Mouse (Mus musculus) CD4-positive helper T cell, adult 2 months (primary cell): ENCODE data around the gene Rps5.
"Not testable (repeated sequence)": the region's sequence is repeated elsewhere in the genome, so short reads cannot be mapped to it uniquely, and the experiment has no call there.

ENCODE experiments used
- DNase-seq: peaks from one replicate; pipeline ENCODE4 v3.0.0-alpha.2; 2012; ENCODE audit warnings: low read depth, missing footprints, low spot score

Rps5 gene

GRCm38 (mm10) chr7:12921705-12922465 is at the start of gene Rps5:
Rps5 (plus strand) TSS chr7:12922290.
- peak; percentile 99 for DNase-seq

DNA sequence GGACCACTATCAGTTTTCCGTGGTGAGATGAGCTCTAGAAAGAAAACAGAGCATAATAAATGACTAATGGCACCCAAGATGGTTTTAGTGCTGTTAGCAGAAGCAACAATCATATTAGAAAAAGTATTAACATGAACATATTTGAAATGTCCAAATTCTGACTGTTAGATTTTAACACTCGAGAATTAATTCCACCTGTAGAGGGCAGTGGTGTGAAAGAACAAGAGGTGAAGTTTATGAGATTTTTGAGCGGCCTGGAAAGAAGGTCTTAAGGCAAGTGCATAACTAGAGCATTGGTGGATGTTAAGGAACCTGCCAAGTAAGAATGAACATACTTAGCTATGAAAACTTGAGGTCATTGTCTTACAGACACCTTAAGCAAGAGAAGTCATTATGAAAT is 47.8 kb upstream of the Rps5 start:
- DNase-seq: peak; percentile 48

GRCm38 (mm10) chr7:12880036-12880435 is 42.1 kb upstream of the Rps5 start:
- DNase-seq: no peak

GRCm38 (mm10) chr7:12880497-12880896 is 41.6 kb upstream of the Rps5 start:
- DNase-seq: not testable (repeated sequence)

DNA sequence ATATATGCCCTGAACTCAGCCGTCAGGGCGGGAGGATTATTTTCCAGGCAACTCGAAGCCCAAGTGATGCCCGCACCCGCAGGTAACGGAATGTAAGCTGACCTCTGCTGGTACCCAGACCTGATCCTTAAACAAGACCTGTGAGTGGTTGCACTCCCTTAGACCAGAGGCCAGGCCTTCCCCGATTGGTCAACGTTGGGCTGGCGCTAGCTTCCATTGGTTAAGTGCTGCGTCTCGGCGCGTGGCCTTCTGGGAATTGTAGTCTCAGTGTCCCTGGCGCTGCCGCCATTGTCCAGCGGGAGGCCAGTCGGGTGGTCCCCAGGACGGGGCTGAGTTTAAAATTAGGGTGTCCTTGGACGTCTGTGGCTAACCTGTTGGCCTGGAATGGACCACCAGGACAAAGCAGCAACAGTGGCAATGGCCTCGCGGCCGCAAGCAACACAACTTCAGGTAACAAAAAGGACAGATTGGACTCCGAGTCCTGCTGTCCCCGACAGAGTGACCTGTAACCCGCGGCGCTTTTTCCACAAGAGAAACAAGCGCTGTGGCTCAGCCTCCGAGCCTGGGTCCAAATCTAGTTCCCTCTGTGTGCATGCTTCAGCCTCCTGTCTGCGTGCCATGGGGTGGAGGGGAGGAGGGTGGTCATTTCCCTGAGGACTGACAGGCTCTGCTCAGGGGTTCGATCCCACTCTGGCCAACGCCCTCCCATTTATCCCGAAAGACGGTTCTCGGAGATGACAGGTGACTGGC is 41.0 kb upstream of the Rps5 start, which contains the start of gene Zfp128:
TSS of gene Zfp128 (plus strand) at position 267 of the 750 bp plus-strand sequence.
- DNase-seq: peak; percentile 88

DNA sequence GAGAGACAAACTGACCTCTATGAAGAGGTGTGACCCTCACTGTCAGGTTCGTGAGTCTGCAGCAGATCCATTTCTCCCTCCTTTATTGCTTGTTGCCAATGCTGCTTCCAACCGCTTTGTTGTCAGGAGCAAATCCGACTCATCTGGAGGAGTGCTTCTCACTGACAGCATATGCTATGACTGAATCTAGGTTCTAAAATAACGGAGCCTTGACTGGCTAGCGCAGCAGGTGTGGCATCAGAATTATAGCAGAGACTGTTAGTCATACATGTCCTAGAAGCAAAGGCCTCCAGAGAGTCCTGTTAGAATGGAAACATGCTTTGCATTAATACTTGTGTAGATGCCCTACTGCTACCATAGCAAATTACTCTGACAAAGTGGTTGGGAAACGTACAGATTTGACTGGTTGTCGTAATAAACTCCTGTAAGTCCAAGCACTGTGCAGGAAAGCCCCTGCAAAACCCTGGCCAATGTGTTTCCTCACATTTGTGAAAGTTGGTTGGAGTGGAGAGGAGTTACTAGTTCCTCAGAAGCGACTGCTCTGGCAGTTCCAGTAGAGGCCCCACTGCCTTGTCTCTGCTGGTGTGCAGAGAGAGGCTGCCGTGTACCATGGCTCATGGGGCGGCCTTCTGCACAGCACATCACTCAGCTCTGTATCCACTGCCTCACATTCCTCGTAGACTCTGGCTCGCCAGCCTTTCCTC is 35.4 kb upstream of the Rps5 start:
- no peak for DNase-seq

GRCm38 (mm10) chr7:12887585-12887984 is 34.5 kb upstream of the Rps5 start:
- DNase-seq: no peak

DNA sequence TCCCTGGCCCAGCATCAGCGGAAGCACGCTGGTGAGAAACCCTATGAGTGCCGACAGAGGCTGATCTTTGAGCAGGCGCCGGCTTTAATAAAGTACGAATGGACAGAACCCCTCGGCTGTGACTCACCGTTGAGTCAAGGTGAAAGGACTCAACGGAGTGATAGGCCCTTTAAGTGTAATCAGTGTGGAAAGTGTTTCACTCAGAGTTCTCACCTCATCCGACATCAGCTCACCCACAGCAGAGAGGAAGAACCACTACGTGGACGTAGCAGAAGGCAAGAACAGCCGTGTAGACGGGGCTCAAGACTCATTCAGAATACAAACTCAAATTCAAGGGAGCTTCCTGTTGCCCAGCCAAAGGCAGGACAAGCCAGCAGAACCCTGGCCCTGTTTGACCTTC is 31.2 kb upstream of the Rps5 start:
- peak; percentile 33 for DNase-seq

DNA sequence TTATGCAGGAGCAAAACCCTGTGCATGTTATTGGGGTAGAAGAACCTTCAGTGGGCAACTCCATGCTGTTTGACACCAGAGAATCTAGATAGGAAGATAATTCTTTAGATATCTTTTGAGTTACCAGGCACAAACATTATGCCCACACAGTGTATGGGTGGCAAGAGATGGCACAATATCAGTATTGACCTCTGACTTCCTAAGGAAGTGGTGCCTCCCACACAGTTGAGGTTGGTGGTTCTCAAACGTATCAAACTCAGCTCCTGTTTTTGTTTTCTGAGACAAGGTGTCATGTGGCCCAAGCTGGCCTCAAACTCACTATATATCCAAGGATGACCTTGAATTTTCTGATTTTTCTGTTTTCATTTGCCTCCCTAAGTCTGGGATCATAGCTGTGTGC is 30.8 kb upstream of the Rps5 start:
- peak; percentile 29 for DNase-seq

DNA sequence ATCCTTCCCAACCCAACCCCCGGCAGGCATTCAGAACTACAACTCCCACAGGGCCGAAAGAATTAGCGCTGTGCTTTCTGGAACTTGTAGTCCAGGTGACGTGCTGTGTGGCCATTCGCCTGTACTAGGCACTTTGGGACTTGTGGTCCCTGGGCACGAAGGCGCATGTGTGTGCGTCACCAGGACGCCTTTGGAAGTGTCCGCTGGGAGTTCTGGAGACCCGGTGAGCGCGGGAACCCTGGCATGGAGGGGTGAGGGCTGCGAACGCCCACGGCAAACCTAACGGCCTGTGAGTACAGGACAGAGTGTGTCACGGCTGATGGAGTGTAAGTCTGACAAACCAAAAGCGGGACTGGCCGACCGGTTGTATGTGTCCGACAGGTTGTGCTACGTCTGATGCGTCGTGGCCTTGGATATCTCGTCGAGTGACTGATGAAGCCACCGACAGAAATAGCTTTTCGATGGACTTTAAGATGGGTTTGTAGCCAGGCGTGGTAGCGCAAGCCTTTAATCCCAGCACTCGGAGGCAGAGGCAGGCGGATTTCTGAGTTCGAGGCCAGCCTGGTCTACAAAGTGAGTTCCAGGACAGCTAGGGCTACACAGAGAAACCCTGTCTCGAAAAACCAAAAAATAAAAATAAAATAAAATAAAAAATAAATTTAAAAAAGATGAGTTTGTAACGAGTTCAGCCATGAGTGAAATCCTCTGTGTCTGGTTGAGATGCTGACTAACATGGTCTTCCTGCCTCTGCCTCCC is 24.3 kb upstream of the Rps5 start, which contains the start of gene Zscan22:
TSS of gene Zscan22 (plus strand) at position 161 of the 756 bp plus-strand sequence.
- peak; percentile 88 for DNase-seq

- DNase-seq: no peak
Measured at GRCm38 (mm10) chr7:12901517-12901916, 20.6 kb upstream of the Rps5 start.

DNA sequence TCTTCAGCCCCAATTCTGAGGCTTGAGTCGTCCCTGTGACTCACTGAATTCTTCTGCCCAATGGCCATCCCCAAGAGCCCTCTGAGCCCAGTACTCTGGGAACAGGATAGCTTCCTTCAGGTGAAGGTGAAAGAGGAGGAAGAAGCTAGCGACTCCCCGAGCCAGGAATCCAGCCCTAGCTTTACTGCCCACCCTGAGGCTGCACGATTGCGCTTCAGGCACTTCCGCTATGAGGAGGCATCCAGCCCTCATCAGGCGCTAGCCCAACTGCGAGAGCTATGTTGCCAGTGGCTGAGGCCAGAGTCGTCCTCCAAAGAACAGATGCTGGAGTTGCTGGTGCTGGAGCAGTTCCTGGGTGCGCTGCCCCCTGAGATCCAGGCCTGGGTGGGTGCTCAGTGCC is 18.5 kb upstream of the Rps5 start:
- no peak for DNase-seq

DNA sequence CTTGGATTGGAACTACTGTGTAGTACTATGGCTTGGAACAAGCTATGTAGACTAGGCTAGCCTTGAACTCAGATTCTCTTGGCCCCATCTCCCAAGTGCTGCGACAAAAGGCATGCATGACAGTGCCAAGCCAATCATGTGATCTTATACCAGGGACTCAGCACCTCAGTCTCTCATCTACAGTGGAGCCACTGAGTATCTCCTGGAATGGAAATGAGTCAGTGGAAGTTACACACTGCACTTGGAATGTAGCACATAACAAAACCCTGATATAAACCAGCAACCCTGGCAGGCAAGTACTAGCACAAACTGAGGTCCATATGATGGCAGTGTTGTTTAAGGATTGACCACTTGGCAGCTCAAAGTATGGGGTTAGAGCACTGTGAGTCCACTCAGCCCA is 16.9 kb upstream of the Rps5 start:
- DNase-seq: no peak

DNA sequence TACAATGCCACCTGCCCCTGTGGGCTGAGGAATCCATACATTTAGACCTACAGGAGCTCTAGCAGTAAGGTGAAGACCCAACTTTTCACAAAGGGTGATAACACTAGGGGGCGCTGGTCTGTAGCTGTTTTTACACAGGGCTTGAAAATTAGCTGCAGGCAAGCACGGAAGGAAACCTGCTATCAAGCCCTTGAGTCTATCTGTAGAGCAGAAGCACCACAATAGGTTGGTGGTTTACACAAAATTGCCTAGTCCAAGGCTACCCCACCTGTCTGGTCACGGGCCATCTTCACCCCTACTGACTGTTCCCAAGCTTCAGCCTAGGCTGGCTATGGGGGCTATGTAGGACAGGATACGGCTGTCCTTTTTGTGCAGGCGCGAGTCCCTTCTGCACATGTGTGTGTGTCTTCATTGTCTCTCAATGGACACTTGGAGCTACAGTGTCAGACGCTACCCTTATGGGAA is 12.6 kb upstream of the Rps5 start:
- peak; percentile 86 for DNase-seq

GRCm38 (mm10) chr7:12910181-12910668 is 11.9 kb upstream of the Rps5 start:
- DNase-seq: peak; percentile 63

DNA sequence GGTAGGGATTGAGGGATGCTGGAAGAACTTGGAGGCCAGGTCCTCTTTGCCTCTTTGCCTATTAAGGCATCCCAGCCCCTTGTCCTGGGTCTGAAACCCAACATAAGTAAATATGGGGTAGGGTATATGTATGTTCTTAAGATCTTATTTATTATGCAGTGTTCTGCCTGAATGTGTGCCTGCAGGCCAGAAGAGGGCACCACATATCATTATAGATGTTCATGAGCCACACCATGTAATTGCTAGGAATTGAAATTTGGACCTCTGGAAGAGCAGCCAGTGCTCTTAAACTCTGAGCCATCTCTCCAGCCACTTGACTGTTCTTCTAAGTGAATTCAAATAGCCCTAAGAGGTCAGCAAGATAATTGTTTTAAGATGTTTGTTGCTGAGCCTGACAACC is 8.5 kb upstream of the Rps5 start:
- DNase-seq: peak; percentile 50

DNA sequence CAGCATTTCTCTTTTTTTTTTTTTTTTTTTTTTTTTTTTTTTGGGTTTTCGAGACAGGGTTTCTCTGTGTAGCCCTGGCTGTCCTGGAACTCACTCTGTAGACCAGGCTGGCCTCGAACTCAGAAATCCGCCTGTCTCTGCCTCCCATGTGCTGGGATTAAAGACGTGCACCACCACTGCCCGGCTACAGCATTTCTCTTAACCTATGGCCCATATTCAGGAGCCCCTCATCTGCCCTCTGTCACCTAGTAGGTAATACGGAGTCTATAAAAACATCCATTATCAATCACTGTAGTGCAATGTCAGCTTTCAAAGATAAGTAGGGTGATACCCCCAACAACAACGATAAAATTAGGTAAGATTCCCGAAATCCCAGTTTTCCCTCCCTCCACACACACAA is 1.6 kb upstream of the Rps5 start:
- DNase-seq: not testable (repeated sequence)

DNA sequence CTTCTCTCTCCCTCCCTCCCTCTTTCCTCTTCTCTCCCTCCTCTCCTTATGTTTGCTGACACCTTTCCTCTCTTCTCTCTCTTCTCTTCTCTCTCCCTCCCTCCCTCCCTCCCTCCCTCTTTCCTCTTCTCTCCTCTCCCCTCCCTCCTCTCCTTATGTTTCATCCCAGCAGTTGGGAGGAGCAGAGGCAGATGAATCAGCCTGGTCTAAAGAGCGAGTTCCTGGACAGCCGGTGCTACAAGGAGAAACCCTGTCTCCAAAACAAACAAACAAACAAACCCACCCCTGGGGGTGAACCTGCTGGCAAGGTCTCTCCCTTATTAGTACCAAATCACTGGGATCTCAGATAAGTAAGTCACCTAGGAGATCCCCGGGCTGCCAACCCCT is 779 bp upstream of the Rps5 start:
- no peak for DNase-seq

DNA sequence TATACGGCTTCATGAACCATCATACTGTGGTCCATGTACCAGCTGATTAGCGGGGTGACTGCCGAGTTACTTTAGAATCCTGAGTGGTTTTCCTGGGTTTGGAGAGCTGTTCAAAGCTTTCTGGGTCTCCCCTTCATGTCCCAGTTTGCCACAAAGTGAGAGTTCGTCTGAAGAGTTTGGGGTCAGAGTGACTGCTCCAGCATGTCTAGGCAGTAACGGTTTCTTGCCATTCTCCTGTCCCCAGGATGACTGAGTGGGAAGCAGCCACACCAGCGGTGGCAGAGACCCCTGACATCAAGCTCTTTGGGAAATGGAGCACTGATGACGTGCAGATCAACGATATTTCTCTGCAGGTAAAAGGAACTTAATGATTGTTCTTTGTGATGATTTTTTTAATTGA is 639 bp downstream of the Rps5 start:
- no peak for DNase-seq

DNA sequence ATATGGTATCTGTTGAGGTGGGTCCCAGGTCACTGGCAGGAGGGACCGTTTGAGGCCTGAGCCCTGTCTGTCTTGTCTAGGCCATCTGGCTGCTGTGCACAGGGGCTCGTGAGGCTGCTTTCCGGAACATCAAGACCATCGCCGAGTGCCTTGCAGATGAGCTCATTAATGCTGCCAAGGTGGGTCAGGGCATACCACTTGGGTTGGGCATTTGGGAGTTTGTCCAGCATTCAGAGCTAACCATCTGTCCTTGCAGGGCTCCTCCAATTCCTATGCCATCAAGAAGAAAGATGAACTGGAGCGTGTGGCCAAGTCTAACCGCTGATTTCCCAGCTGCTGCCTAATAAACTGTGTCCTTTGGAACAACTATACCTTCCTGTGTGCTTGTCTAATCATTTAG is 4.2 kb downstream of the Rps5 start:
- no peak for DNase-seq

DNA sequence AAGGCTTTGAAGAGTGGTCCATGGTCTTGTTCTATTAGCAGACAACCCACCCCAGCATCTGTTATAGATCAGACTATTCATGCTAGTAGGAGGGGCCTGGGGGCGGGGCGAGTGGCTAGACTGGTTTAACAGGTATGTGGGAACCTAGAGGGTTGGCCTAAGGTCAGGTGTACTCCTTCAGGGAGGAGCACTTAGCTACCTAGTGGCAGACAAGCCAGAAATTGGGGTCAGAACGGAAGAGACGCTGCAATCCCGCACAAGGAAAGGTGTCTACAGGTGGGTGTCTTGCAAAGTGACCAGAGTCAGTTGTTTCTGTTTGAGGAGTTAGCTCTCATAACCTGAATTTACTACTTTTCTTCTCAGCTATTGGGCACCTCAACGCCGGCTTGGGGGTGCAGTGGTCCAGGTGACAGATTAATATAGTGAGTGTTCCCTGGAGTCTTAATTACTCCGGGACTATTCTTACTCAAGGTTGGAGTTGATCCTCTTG is 5.1 kb downstream of the Rps5 start, which contains the start of gene Rnf225:
TSS of gene Rnf225 (plus strand) at position 226 of the 490 bp plus-strand sequence.
- DNase-seq: no peak
